Comparison of ENCODE assay signal across 29 mouse cellular contexts in genomic region chr2:66350590-66350989, GRCm38 (mm10).
A peak's percentile ranks its signal among the peaks of the same experiment; 100 is the strongest.
DNase-seq lines count a peak whose midpoint lies in the region; ATAC-seq and TF ChIP-seq lines count a peak whose summit lies in the region.
"Had no signal": no experiment of that assay in that cellular context is flagged by ENCODE, and none has a peak within 500 bp of the region (broad histone marks: within the 10 kb centered on the region; RNA-seq: fewer than 3 reads in every experiment).

No protein-coding gene starts in this region.

- 0 out of 2 replicates have a peak, but pooled peaks have one; percentile 58 for ATAC-seq in forebrain, embryonic 15.5 days (replicated peaks)
- no peak for ATAC-seq in forebrain, embryonic 11.5 days (replicated peaks; ENCODE audit: low FRiP score)
- ATAC-seq: CD4-positive, CD25-positive, alpha-beta regulatory T cell, adult 4 months; hindbrain, postnatal 0 days; inflammation-experienced regulatory T-cells, adult 6 months; intestine, embryonic 16.5 days had no signal

- H3K4me1 ChIP-seq in forebrain, embryonic 15.5 days = no peaks in the 10 kb centered on the region
- no peaks in the 10 kb centered on the region for H3K4me1 ChIP-seq in forebrain, embryonic 11.5 days (replicated peaks; ENCODE audit: control insufficient read depth, insufficient read depth, low read length)
- H3K4me1 ChIP-seq in cortical plate, adult 2 months (ENCODE audit: control insufficient read depth, insufficient read depth, low read length) = peaks cover 6% of the 10 kb centered on the region; the same call in 1 of the 2 replicates
- H3K4me1 ChIP-seq: embryonic facial prominence, embryonic 10.5 days; embryonic facial prominence, embryonic 13.5 days; heart, embryonic 10.5 days; heart, embryonic 13.5 days had no signal

- 76% methylated on average over 2 of the region's 2 CpGs for WGBS in forebrain, embryonic 15.5 days
- WGBS in forebrain, embryonic 11.5 days = 98% methylated on average over 2 of the region's 2 CpGs

- no peak for DNase-seq in forebrain, embryonic 11.5 days (ENCODE audit: low spot score)
- no peak for DNase-seq in left cerebral cortex, adult 2 months (ENCODE audit: extremely low spot score in 1 of 2, low spot score in 2 of 2)
- no peak for DNase-seq in left cerebral cortex, postnatal 10 days (ENCODE audit: extremely low spot score in 1 of 2, low spot score in 2 of 2)
- DNase-seq in adipocyte (ENCODE audit: low spot score) = no peak
- DNase-seq: adrenal gland, adult 8-10 months; adrenal gland, postnatal 25 days; cerebellum, adult 11 months; cerebellum, adult 2 months; cerebellum, adult 9-11 months; cerebellum, postnatal 25 days; embryo, embryonic 11 days; gastrocnemius, postnatal 10 days; gastrocnemius, postnatal 36 days; heart, adult 2 months; heart, postnatal 14 days; heart, postnatal 4 days; kidney, adult 18-20 months had no signal

- TF ChIP-seq POLR2A in cortical plate, adult 2 months (IDR thresholded peaks at IDR 0.05; ENCODE audit: extremely low read depth, insufficient read depth, low read length) = no peak

- H3K4me2 ChIP-seq in forebrain, embryonic 15.5 days (replicated peaks) = no peak overlapping the region
- H3K4me2 ChIP-seq in forebrain, embryonic 11.5 days (ENCODE audit: low read depth, low read length, severe bottlenecking) = no peak overlapping the region
- H3K4me2 ChIP-seq: embryonic facial prominence, embryonic 13.5 days; heart, embryonic 13.5 days; hindbrain, embryonic 14.5 days had no signal

- no peaks in the 10 kb centered on the region for H3K27me3 ChIP-seq in forebrain, embryonic 15.5 days
- H3K27me3 ChIP-seq in forebrain, embryonic 11.5 days (ENCODE audit: control insufficient read depth, insufficient read depth, low read length) = no peaks in the 10 kb centered on the region
- H3K27me3 ChIP-seq: embryonic facial prominence, embryonic 13.5 days; heart, embryonic 13.5 days had no signal

- H3K9me3 ChIP-seq in forebrain, embryonic 15.5 days = no peaks in the 10 kb centered on the region
- H3K9me3 ChIP-seq in forebrain, embryonic 11.5 days (ENCODE audit: control insufficient read depth, low read length) = no peaks in the 10 kb centered on the region
- H3K9me3 ChIP-seq: embryonic facial prominence, embryonic 10.5 days; embryonic facial prominence, embryonic 13.5 days; heart, embryonic 10.5 days; heart, embryonic 13.5 days had no signal

- no peak overlapping the region for H3K9ac ChIP-seq in forebrain, embryonic 15.5 days (replicated peaks)
- no peak overlapping the region for H3K9ac ChIP-seq in forebrain, embryonic 11.5 days (ENCODE audit: low read length)
- H3K9ac ChIP-seq: embryonic facial prominence, embryonic 13.5 days; heart, embryonic 13.5 days; hindbrain, embryonic 14.5 days had no signal

- H3K4me3 ChIP-seq in forebrain, embryonic 15.5 days = no peak overlapping the region
- H3K4me3 ChIP-seq in forebrain, embryonic 11.5 days (ENCODE audit: low read depth, low read length) = no peak overlapping the region
- H3K4me3 ChIP-seq in left cerebral cortex, adult 2 months = no peak overlapping the region
- H3K4me3 ChIP-seq in cortical plate, adult 2 months (ENCODE audit: insufficient read depth, low read length) = no peak overlapping the region
- H3K4me3 ChIP-seq: embryonic facial prominence, embryonic 10.5 days; embryonic facial prominence, embryonic 13.5 days; erythroblast, embryonic 14.5 days; heart, adult 2 months; heart, embryonic 10.5 days; heart, embryonic 13.5 days had no signal

- TF ChIP-seq CTCF in left cerebral cortex, adult 2 months (IDR thresholded peaks at IDR 0.05) = no peak
- TF ChIP-seq CTCF in cortical plate, adult 2 months (IDR thresholded peaks at IDR 0.05; ENCODE audit: extremely low read depth, insufficient read depth, low read length) = no peak

- intact Hi-C loops in left cerebral cortex, adult 2 months (cut with DNase I) = loop anchor here (5.0 kb wide), 1 partner anchor 37 kb away; no protein-coding TSS in a partner anchor
- intact Hi-C loops in left cerebral cortex, postnatal 10 days (cut with DNase I) = loop anchor here (5.0 kb wide), 1 partner anchor 42 kb away; no protein-coding TSS in a partner anchor

- H3K36me3 ChIP-seq in forebrain, embryonic 15.5 days = no peaks in the 10 kb centered on the region
- no peaks in the 10 kb centered on the region for H3K36me3 ChIP-seq in forebrain, embryonic 11.5 days (ENCODE audit: control insufficient read depth, insufficient read depth, low read length)
- H3K36me3 ChIP-seq: embryonic facial prominence, embryonic 10.5 days; embryonic facial prominence, embryonic 13.5 days; heart, embryonic 10.5 days; heart, embryonic 13.5 days had no signal

- no peak overlapping the region for H3K27ac ChIP-seq in forebrain, embryonic 15.5 days (replicated peaks)
- no peak overlapping the region for H3K27ac ChIP-seq in forebrain, embryonic 11.5 days (ENCODE audit: low read depth, low read length)
- peak overlapping the region; percentile 26 for H3K27ac ChIP-seq in left cerebral cortex, adult 2 months
- H3K27ac ChIP-seq in cortical plate, adult 2 months (ENCODE audit: insufficient read depth, low read length) = 0 out of 2 replicates have a peak overlapping the region, but pooled peaks have one; percentile 35
- H3K27ac ChIP-seq: embryonic facial prominence, embryonic 10.5 days; embryonic facial prominence, embryonic 13.5 days; heart, adult 2 months; heart, embryonic 10.5 days; heart, embryonic 13.5 days; hindbrain, embryonic 14.5 days; hindbrain, postnatal 0 days had no signal

Comparison
In these comparisons a context has a peak if more than half of its experiments do, and no peak if none do; other contexts are left out.
1. H3K27ac ChIP-seq: peak in left cerebral cortex, adult 2 months (single experiment) and cortical plate, adult 2 months (single experiment); none in forebrain, embryonic 15.5 days (single experiment) and forebrain, embryonic 11.5 days (single experiment).